ENCODE assay signal across 16 mouse cellular contexts in genomic region chr3:39900207-39900606, GRCm38 (mm10).
DNase-seq lines count a peak whose midpoint lies in the region; ATAC-seq and TF ChIP-seq lines count a peak whose summit lies in the region.
"Had no signal": no experiment of that assay in that cellular context is flagged by ENCODE, and none has a peak within 500 bp of the region (broad histone marks: within the 10 kb centered on the region; RNA-seq: fewer than 3 reads in every experiment).

No protein-coding gene starts in this region.

- no peak overlapping the region for H3K27ac ChIP-seq in liver, adult 2 months (replicated peaks; ENCODE audit: insufficient read depth, low read depth, low read length)
- no peak overlapping the region for H3K27ac ChIP-seq in liver, embryonic 12.5 days
- H3K27ac ChIP-seq: hindbrain, embryonic 15.5 days; limb, embryonic 12.5 days; macrophage had no signal

- TF ChIP-seq CTCF in liver, adult 2 months (IDR thresholded peaks at IDR 0.05; ENCODE audit: low read depth, low read length), result no peak

- WGBS in liver, adult 2 months, result 61% methylated on average over 2 of the region's 2 CpGs
- WGBS in liver, embryonic 12.5 days (ENCODE audit: insufficient replicate concordance), result 52% methylated on average over 2 of the region's 2 CpGs

- no peak overlapping the region for H3K9ac ChIP-seq in liver, adult 2 months (ENCODE audit: low read depth, low read length)
- no peak overlapping the region for H3K9ac ChIP-seq in liver, embryonic 12.5 days
- H3K9ac ChIP-seq: forebrain, postnatal 0 days; hindbrain, embryonic 15.5 days; limb, embryonic 12.5 days had no signal

- H3K79me2 ChIP-seq in liver, adult 2 months (ENCODE audit: control insufficient read depth, insufficient read depth, low read length), result no peaks in the 10 kb centered on the region

- no peaks in the 10 kb centered on the region for H3K9me3 ChIP-seq in liver, embryonic 12.5 days (replicated peaks)
- H3K9me3 ChIP-seq: hindbrain, embryonic 15.5 days; limb, embryonic 12.5 days had no signal

- TF ChIP-seq POLR2A in liver, adult 2 months (IDR thresholded peaks at IDR 0.05; ENCODE audit: extremely low read depth, insufficient read depth, low read length), result no peak

- peak; percentile 43 for DNase-seq in embryo, embryonic 10 days (ENCODE audit: low spot score)
- DNase-seq in embryo, embryonic 9.5 days (ENCODE audit: extremely low spot score), result no peak
- peak; percentile 7 for DNase-seq in liver, adult 2 months (ENCODE audit: extremely low read depth, low read depth, low spot score)
- DNase-seq in brain, adult 2 months (ENCODE audit: low read depth, low spot score), result peak; percentile 9
- peak; percentile 8 to 25 for DNase-seq in heart, postnatal 36 days
- DNase-seq in thymus, postnatal 25 days, result no peak
- DNase-seq in MN1 (ENCODE audit: low spot score), result no peak
- DNase-seq: forebrain, postnatal 0 days; right cerebral cortex, postnatal 25 days; thymus, postnatal 36 days had no signal

- H3K4me1 ChIP-seq in liver, adult 2 months (ENCODE audit: control insufficient read depth, insufficient read depth, low read length), result no peaks in the 10 kb centered on the region; the same call in 1 of the 2 replicates
- H3K4me1 ChIP-seq in liver, embryonic 12.5 days, result no peaks in the 10 kb centered on the region
- H3K4me1 ChIP-seq: hindbrain, embryonic 15.5 days had no signal

- H3K36me3 ChIP-seq in liver, adult 2 months (ENCODE audit: control insufficient read depth, insufficient read depth, low read length), result no peaks in the 10 kb centered on the region
- no peaks in the 10 kb centered on the region for H3K36me3 ChIP-seq in liver, embryonic 12.5 days
- H3K36me3 ChIP-seq: hindbrain, embryonic 15.5 days; limb, embryonic 12.5 days had no signal

- no peaks in the 10 kb centered on the region for H3K27me3 ChIP-seq in liver, adult 2 months (ENCODE audit: control insufficient read depth, insufficient read depth, low read length)
- H3K27me3 ChIP-seq in liver, embryonic 12.5 days (replicated peaks), result no peaks in the 10 kb centered on the region
- H3K27me3 ChIP-seq: hindbrain, embryonic 15.5 days; limb, embryonic 12.5 days had no signal

- no peak overlapping the region for H3K4me2 ChIP-seq in liver, embryonic 12.5 days
- H3K4me2 ChIP-seq: hindbrain, embryonic 15.5 days; limb, embryonic 12.5 days had no signal

- no peak for ATAC-seq in liver, embryonic 12.5 days
- ATAC-seq: activated CD4-positive, CD25-positive, alpha-beta regulatory T cell, adult 4 months; forebrain, postnatal 0 days had no signal

- intact Hi-C loops in heart, postnatal 36 days (cut with DNase I), result no loop called here

- H3K4me3 ChIP-seq in liver, adult 2 months (ENCODE audit: insufficient read depth, low read depth, low read length), result no peak overlapping the region
- H3K4me3 ChIP-seq in liver, embryonic 12.5 days, result no peak overlapping the region
- H3K4me3 ChIP-seq: erythroblast, embryonic 14.5 days; hindbrain, embryonic 15.5 days; limb, embryonic 12.5 days had no signal

Comparison
In these comparisons a context has a peak if more than half of its experiments do, and no peak if none do; other contexts are left out.
1. DNase-seq: peak in embryo, embryonic 10 days (single experiment), liver, adult 2 months (single experiment), brain, adult 2 months (single experiment) and heart, postnatal 36 days (2 of 2); none in embryo, embryonic 9.5 days (single experiment), thymus, postnatal 25 days (single experiment) and MN1 (single experiment).